Comparison of ENCODE assay signal across 9 mouse cellular contexts in the genomic region with DNA sequence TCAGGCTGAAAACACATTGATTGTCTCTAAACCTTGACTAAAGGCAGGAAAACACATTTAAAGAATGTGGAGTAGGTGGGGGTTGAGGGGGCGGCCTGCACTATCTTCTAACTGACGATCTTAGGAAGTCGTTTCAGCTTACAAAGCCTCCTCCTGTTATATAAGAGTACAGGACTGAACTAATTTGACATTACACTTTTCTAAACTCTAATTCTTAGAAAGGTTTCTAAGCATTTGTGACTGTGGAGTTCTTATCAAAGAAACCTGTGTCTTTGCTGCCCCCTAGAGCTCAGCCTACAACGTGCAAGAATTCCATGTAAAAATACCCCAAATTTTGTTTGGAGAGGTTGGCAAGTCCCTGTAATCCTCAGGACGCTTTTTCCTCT. TPM values are rescaled to one million over a fixed set of nuclear protein-coding genes. Genes with fewer than 3 reads are reported as not detected.
DNase-seq lines count a peak whose midpoint lies in the region; ATAC-seq lines count a peak whose summit lies in the region.
"Had no signal": no experiment of that assay in that cellular context is flagged by ENCODE, and none has a peak within 500 bp of the region (broad histone marks: within the 10 kb centered on the region; RNA-seq: fewer than 3 reads in every experiment).

No protein-coding gene starts in this region.

- DNase-seq in R1 (ENCODE audit: low read depth, low spot score) = peak; percentile 76
- DNase-seq in cerebellum, adult 8-10 months = peak; percentile 17
- peak; percentile 78 for DNase-seq in hindlimb bud, embryonic 11.5 days (ENCODE audit: extremely low spot score, low read depth, low spot score)
- peak; percentile 23 to 39 for DNase-seq in layer of hippocampus, postnatal 36 days
- DNase-seq in lung, postnatal 25 days (ENCODE audit: low spot score) = peak; percentile 33
- DNase-seq in right cerebral cortex, postnatal 36 days (ENCODE audit: low spot score in 2 of 2) = peak; percentile 10 to 28
- DNase-seq in thymus, postnatal 25 days = no peak

- peak; percentile 89 for ATAC-seq in frontal cortex, adult (ENCODE audit: low TSS enrichment)

RNA-seq across cellular contexts. Expression of a gene that starts 24.1 kb away (rescaled TPM):
- not detected for total RNA-seq in layer of hippocampus, postnatal 36 days (2021)
- total RNA-seq: heart, adult 18-20 months had no signal

RNA-seq across cellular contexts. Expression of a gene that starts 54.4 kb away (rescaled TPM):
- not detected for total RNA-seq in layer of hippocampus, postnatal 36 days (2021)
